Mouse (Mus musculus): ENCODE results near the gene Tuba4a. TPM values are rescaled to one million over a fixed set of nuclear protein-coding genes. Genes with fewer than 3 reads are reported as not detected.
A peak's percentile ranks its signal among the peaks of the same experiment; 100 is the strongest.

The Tuba4a gene
- polyA plus RNA-seq, 1 experiment from 2014 or later, result 102 TPM

GRCm38 (mm10) chr1:75179334-75180104, 40.1 kb downstream of the Tuba4a start:
- Histone ChIP-seq H3K9me3 (ENCODE audit: low read length) (no peaks in the 10 kb centered on the region), H3K27ac (ENCODE audit: low read length) (no peak overlapping the region), H3K4me3 (ENCODE audit: low read length) (peak overlapping the region; percentile 66), H3K27me3 (ENCODE audit: insufficient read depth, low read length) (no peaks in the 10 kb centered on the region), H3K36me3 (ENCODE audit: insufficient read depth, low read length) (peaks cover 32% of the 10 kb centered on the region), H3K9ac (replicated peaks; ENCODE audit: low read length) (peak overlapping the region; percentile 78), H3K4me2 (replicated peaks; ENCODE audit: low read depth, low read length) (peak overlapping the region; percentile 98), H3K4me1 (ENCODE audit: insufficient read depth, low read length) (peaks cover 8% of the 10 kb centered on the region)
- WGBS, result 6% methylated on average over 23 of the region's 23 CpGs
- peak; percentile 47 for ATAC-seq (ENCODE audit: low FRiP score, low TSS enrichment)

DNA sequence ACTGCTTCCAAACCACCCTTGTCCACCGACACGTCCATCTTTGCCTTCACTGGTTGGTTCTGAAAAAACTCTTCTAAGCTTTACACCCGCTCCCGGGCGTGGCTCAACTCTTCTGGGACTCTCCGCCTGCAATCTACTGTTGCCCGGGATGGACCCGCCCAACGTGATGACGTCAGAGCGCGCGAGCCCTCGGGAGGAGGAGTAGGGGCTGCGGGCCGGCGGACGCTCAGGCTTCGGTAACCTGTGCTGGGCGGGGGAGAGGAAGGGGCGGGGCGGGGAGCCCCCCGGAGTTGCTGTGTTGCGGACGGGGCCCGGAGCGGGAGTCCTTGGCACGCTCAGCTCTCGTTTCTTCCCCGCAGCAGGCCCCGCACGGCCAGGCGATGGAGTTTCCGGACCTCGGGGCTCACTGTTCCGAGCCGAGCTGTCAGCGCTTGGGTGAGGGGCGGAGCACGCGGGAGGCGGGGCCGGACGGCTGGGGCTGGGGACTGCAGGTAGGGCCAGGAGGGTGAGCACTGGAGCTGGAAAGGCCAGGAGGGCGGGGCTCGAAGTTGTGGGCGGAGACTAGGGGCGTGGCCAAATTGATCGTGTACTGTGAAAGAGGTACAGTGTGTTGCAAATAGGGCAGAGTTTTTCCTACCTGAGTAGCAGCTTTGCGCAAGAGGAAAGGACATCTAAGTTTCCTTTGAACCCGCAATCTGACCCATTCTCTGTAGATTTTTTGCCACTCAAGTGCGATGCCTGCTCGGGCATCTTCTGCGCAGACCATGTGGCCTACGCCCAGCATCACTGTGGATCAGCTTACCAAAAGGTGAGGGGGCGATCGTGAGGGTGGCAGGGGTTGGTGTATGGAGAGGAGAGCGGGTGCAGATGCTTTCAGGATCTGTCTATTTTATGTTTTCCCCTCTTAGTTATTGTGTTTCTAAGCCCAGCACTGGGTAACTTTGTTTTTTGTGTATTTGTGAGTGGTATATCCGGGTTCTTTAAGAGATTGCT, 50.9 kb downstream of the Tuba4a start, which contains the start of gene Zfand2b:
Gene Zfand2b, plus strand, starts transcription at position 175 of the 993 bp plus-strand sequence.
- Histone ChIP-seq H3K9me3 (ENCODE audit: low read length) (no peaks in the 10 kb centered on the region), H3K4me1 (ENCODE audit: insufficient read depth, low read length) (peaks cover 10% of the 10 kb centered on the region), H3K27me3 (ENCODE audit: insufficient read depth, low read length) (no peaks in the 10 kb centered on the region), H3K36me3 (ENCODE audit: insufficient read depth, low read length) (peaks cover 20% of the 10 kb centered on the region), H3K9ac (replicated peaks; ENCODE audit: low read length) (peak within 1 kb of the TSS; percentile 72), H3K4me3 (ENCODE audit: low read length) (peak within 1 kb of the TSS; percentile 65), H3K27ac (ENCODE audit: low read length) (peak within 1 kb of the TSS; percentile 80), H3K4me2 (replicated peaks; ENCODE audit: low read depth, low read length) (peak within 1 kb of the TSS; percentile 87)
- peak; percentile 99 for ATAC-seq (ENCODE audit: low FRiP score, low TSS enrichment)
- WGBS, result under 1% methylated on average over 56 of the region's 59 CpGs

- Histone ChIP-seq H3K4me1 (ENCODE audit: insufficient read depth, low read length) (peaks cover 10% of the 10 kb centered on the region), H3K36me3 (ENCODE audit: insufficient read depth, low read length) (peaks cover 16% of the 10 kb centered on the region), H3K9me3 (ENCODE audit: low read length) (no peaks in the 10 kb centered on the region; the same call in 1 of the 2 replicates), H3K4me3 (ENCODE audit: low read length) (peak overlapping the region; percentile 65), H3K9ac (replicated peaks; ENCODE audit: low read length) (peak overlapping the region; percentile 72), H3K27me3 (ENCODE audit: insufficient read depth, low read length) (no peaks in the 10 kb centered on the region; the same call in 1 of the 2 replicates), H3K4me2 (replicated peaks; ENCODE audit: low read depth, low read length) (peak overlapping the region; percentile 87), H3K27ac (ENCODE audit: low read length) (peak overlapping the region; percentile 68)
- peak; percentile 40 for ATAC-seq (ENCODE audit: low FRiP score, low TSS enrichment)
- WGBS, result 8% methylated on average over 7 of the region's 7 CpGs
These were observed 51.6 kb downstream of the Tuba4a start for GRCm38 (mm10) chr1:75168093-75168471.

Small RNA genes within 50 kb of the gene (microRNA-seq; reads per million reads assigned to microRNA genes)
- gene Gm27943, result not detected

Other genes with a start within 250 kb of the Tuba4a start
- gene Nhej1, start 94.7 kb downstream of the Tuba4a start, polyA plus RNA-seq (2015; fragmentation: Nextera tagmentation; extraction: Ambion mirVana), result 10.0 and 12.1 TPM in 2 replicates
- 5.9 and 6.2 TPM in 2 replicates for gene Slc23a3, start 86.0 kb downstream of the Tuba4a start, polyA plus RNA-seq (2015; fragmentation: Nextera tagmentation; extraction: Ambion mirVana)
- gene Cnppd1, start 77.2 kb downstream of the Tuba4a start, polyA plus RNA-seq (2015; fragmentation: Nextera tagmentation; extraction: Ambion mirVana), result 51.1 and 54.4 TPM in 2 replicates
- gene Retreg2, start 77.1 kb downstream of the Tuba4a start, polyA plus RNA-seq (2015; fragmentation: Nextera tagmentation; extraction: Ambion mirVana), result 56.3 and 59.8 TPM in 2 replicates
- gene Zfand2b, start 51.2 kb downstream of the Tuba4a start, polyA plus RNA-seq (2015; fragmentation: Nextera tagmentation; extraction: Ambion mirVana), result 48.4 and 51.0 TPM in 2 replicates
- 36.4 and 37.2 TPM in 2 replicates for gene Abcb6, start 39.5 kb downstream of the Tuba4a start, polyA plus RNA-seq (2015; fragmentation: Nextera tagmentation; extraction: Ambion mirVana)
- 29.2 and 30.1 TPM in 2 replicates for gene Ankzf1, start 27.7 kb downstream of the Tuba4a start, polyA plus RNA-seq (2015; fragmentation: Nextera tagmentation; extraction: Ambion mirVana)
- gene Atg9a, start 27.7 kb downstream of the Tuba4a start, polyA plus RNA-seq (2015; fragmentation: Nextera tagmentation; extraction: Ambion mirVana), result 33.0 and 36.0 TPM in 2 replicates
- 57.4 and 63.8 TPM in 2 replicates for gene Glb1l, start 9.1 kb downstream of the Tuba4a start, polyA plus RNA-seq (2015; fragmentation: Nextera tagmentation; extraction: Ambion mirVana)
- 153 and 169 TPM in 2 replicates for gene Stk16, start 9.0 kb downstream of the Tuba4a start, polyA plus RNA-seq (2015; fragmentation: Nextera tagmentation; extraction: Ambion mirVana)
- gene A630095N17Rik, start 12.2 kb upstream of the Tuba4a start, polyA plus RNA-seq (2015; fragmentation: Nextera tagmentation; extraction: Ambion mirVana), result not detected in 2 replicates
- 41.3 and 45.7 TPM in 2 replicates for gene Dnajb2, start 16.5 kb upstream of the Tuba4a start, polyA plus RNA-seq (2015; fragmentation: Nextera tagmentation; extraction: Ambion mirVana)
- 0.54 and 0.87 TPM in 2 replicates for gene Ptprn, start 44.6 kb upstream of the Tuba4a start, polyA plus RNA-seq (2015; fragmentation: Nextera tagmentation; extraction: Ambion mirVana)
- 1.0 and 3.0 TPM in 2 replicates for gene Resp18, start 58.5 kb upstream of the Tuba4a start, polyA plus RNA-seq (2015; fragmentation: Nextera tagmentation; extraction: Ambion mirVana)
- gene Dnpep, start 98.1 kb upstream of the Tuba4a start, polyA plus RNA-seq (2015; fragmentation: Nextera tagmentation; extraction: Ambion mirVana), result 168 and 184 TPM in 2 replicates
- 41.6 and 53.6 TPM in 2 replicates for gene Des, start 140.5 kb upstream of the Tuba4a start, polyA plus RNA-seq (2015; fragmentation: Nextera tagmentation; extraction: Ambion mirVana)
- 61.4 and 61.5 TPM in 2 replicates for gene Speg, start 155.4 kb upstream of the Tuba4a start, polyA plus RNA-seq (2015; fragmentation: Nextera tagmentation; extraction: Ambion mirVana)
- gene Gmppa, start 216.1 kb upstream of the Tuba4a start, polyA plus RNA-seq (2015; fragmentation: Nextera tagmentation; extraction: Ambion mirVana), result 91.4 and 91.6 TPM in 2 replicates
- gene Asic4, start 230.6 kb upstream of the Tuba4a start, polyA plus RNA-seq (2015; fragmentation: Nextera tagmentation; extraction: Ambion mirVana), result 1.00 and 1.5 TPM in 2 replicates